Mouse (Mus musculus): Measurements from ENCODE around the gene Hsd17b1.

Gene Hsd17b1

GRCm38 (mm10) chr11:101059473-101059872 is 18.7 kb upstream of the Hsd17b1 start:
- in situ Hi-C loops (cut with MboI, MseI): loop anchor here (5.0 kb wide), 1 partner anchor 92 kb away; no protein-coding TSS in a partner anchor

GRCm38 (mm10) chr11:101060126-101060525 is 18.1 kb upstream of the Hsd17b1 start:
- in situ Hi-C loops (cut with MboI, MseI): loop anchor here (10.0 kb wide), 1 partner anchor 175 kb away; no protein-coding TSS in a partner anchor

GRCm38 (mm10) chr11:101061049-101061448 is 17.2 kb upstream of the Hsd17b1 start:
- in situ Hi-C loops (cut with MboI, MseI): loop anchor here (10.0 kb wide), 1 partner anchor 176 kb away; no protein-coding TSS in a partner anchor

- in situ Hi-C loops (cut with MboI, MseI): loop anchor here (10.0 kb wide), 1 partner anchor 178 kb away; no protein-coding TSS in a partner anchor
Observed at GRCm38 (mm10) chr11:101062165-101062884, 15.9 kb upstream of the Hsd17b1 start.

GRCm38 (mm10) chr11:101062971-101063675 is 15.1 kb upstream of the Hsd17b1 start:
- in situ Hi-C loops (cut with MboI, MseI): loop anchor here (10.0 kb wide), 1 partner anchor 178 kb away; no protein-coding TSS in a partner anchor

- in situ Hi-C loops (cut with MboI, MseI): loop anchor here (10.0 kb wide), 1 partner anchor 179 kb away; no protein-coding TSS in a partner anchor
Observed at GRCm38 (mm10) chr11:101063676-101064327, 14.4 kb upstream of the Hsd17b1 start.

GRCm38 (mm10) chr11:101064462-101064861 is 13.7 kb upstream of the Hsd17b1 start:
- in situ Hi-C loops (cut with MboI, MseI): loop anchor here (10.0 kb wide), 1 partner anchor 180 kb away; no protein-coding TSS in a partner anchor

- in situ Hi-C loops (cut with MboI, MseI): loop anchor here (10.0 kb wide), 1 partner anchor 180 kb away; no protein-coding TSS in a partner anchor
Observed at GRCm38 (mm10) chr11:101065002-101065401, 13.2 kb upstream of the Hsd17b1 start.

- in situ Hi-C loops (cut with MboI, MseI): loop anchor here (10.0 kb wide), 1 partner anchor 182 kb away; no protein-coding TSS in a partner anchor
Observed at GRCm38 (mm10) chr11:101066549-101067412, 11.4 kb upstream of the Hsd17b1 start.

- in situ Hi-C loops (cut with MboI, MseI): loop anchor here (10.0 kb wide), 1 partner anchor 185 kb away; no protein-coding TSS in a partner anchor
Observed at GRCm38 (mm10) chr11:101069391-101070188, 8.6 kb upstream of the Hsd17b1 start, which contains the start of gene Naglu. Gene Naglu (plus strand): TSS chr11:101070012.

- in situ Hi-C loops (cut with MboI, MseI): no loop called here
Observed at GRCm38 (mm10) chr11:101070189-101070527, 8.1 kb upstream of the Hsd17b1 start.

GRCm38 (mm10) chr11:101070987-101071386 is 7.2 kb upstream of the Hsd17b1 start:
- in situ Hi-C loops (cut with MboI, MseI): no loop called here

GRCm38 (mm10) chr11:101071810-101072428 is 6.3 kb upstream of the Hsd17b1 start:
- in situ Hi-C loops (cut with MboI, MseI): no loop called here

- in situ Hi-C loops (cut with MboI, MseI): no loop called here
Observed at GRCm38 (mm10) chr11:101079746-101080145, 1.5 kb downstream of the Hsd17b1 start.

- in situ Hi-C loops (cut with MboI, MseI): no loop called here
Observed at GRCm38 (mm10) chr11:101080421-101080820, 2.2 kb downstream of the Hsd17b1 start.

- in situ Hi-C loops (cut with MboI, MseI): no loop called here
Observed at GRCm38 (mm10) chr11:101081659-101082058, 3.4 kb downstream of the Hsd17b1 start.

GRCm38 (mm10) chr11:101082208-101083082 is 4.2 kb downstream of the Hsd17b1 start, which contains the start of gene Coasy:
Gene Coasy (plus strand): TSS chr11:101082565.
- in situ Hi-C loops (cut with MboI, MseI): no loop called here

GRCm38 (mm10) chr11:101083083-101083697 is 5.0 kb downstream of the Hsd17b1 start:
- in situ Hi-C loops (cut with MboI, MseI): no loop called here

Data from T-helper 2 cell (primary cell).